Mouse (Mus musculus) testis, adult 2 months (tissue): Measurements from ENCODE around the gene Gnb1.

Experiments
- CTCF ChIP-seq: fragments of 200-500 bp; IDR thresholded peaks from 2 replicates; pipeline ENCODE4 v1.5.1; 2012; ENCODE audit warnings: low read depth, mild to moderate bottlenecking, inconsistent platforms, low read length, moderate library complexity; ENCODE audit not compliant: control insufficient read depth, insufficient read depth, insufficient replicate concordance
- POLR2A ChIP-seq: fragments of 200-500 bp; IDR thresholded peaks from 2 replicates; pipeline ENCODE4 v1.6.1; 2012; ENCODE audit warnings: low read depth, mild to moderate bottlenecking, inconsistent platforms, low read length, moderate library complexity; ENCODE audit not compliant: control insufficient read depth

GRCm38 (mm10) chr4:155505067-155505466, 13.9 kb downstream of the Gnb1 start:
- TF ChIP-seq CTCF, result no peak
- no peak for TF ChIP-seq POLR2A
